Mouse (Mus musculus) olfactory bulb, adult 2 months (tissue): ENCODE data around the gene Nupr1l. TPM values are rescaled to one million over a fixed set of nuclear protein-coding genes. Genes with fewer than 3 reads are reported as not detected.
"Not testable (repeated sequence)": the region's sequence is repeated elsewhere in the genome, so short reads cannot be mapped to it uniquely, and the experiment has no call there.

Experiments
- H3K27ac ChIP-seq: fragments of 200-500 bp; 2 replicates; pipeline ENCODE4 v1.5.1; 2012; ENCODE audit warnings: low read depth, low read length; ENCODE audit not compliant: insufficient read depth
- H3K4me1 ChIP-seq: fragments of 200-500 bp; 2 replicates; pipeline ENCODE4 v1.6.1; 2012; ENCODE audit warnings: low read length; ENCODE audit not compliant: control insufficient read depth, insufficient read depth
- H3K4me3 ChIP-seq: fragments of 200-500 bp; 2 replicates; pipeline ENCODE4 v1.5.1; 2012; ENCODE audit warnings: mild to moderate bottlenecking, low read depth, low read length, moderate library complexity; ENCODE audit not compliant: insufficient read depth
- CTCF ChIP-seq: fragments of 200-500 bp; IDR thresholded peaks from 2 replicates; pipeline ENCODE4 v1.5.1; 2012; ENCODE audit warnings: low read depth, mild to moderate bottlenecking, low read length, moderate library complexity; ENCODE audit not compliant: insufficient read depth
- POLR2A ChIP-seq: fragments of 200-500 bp; IDR thresholded peaks from 2 replicates; pipeline ENCODE4 v1.6.1; 2012; ENCODE audit warnings: mild to moderate bottlenecking, low read depth, low read length, moderate library complexity; ENCODE audit not compliant: insufficient read depth
- WGBS: fragments of 180-500 bp; shearing (Covaris S2); methylation state at CpG from one replicate; pipeline ENCODE4 v1.1.7; 2018; 5-methylcytosine and 5-hydroxymethylcytosine counted together
- polyA plus RNA-seq: library from polyadenylated mRNA; stranded (reverse); fragments of >200 nt; gene quantifications from 2 replicates; pipeline ENCODE4 v1.2.4, GENCODE M21; 2012; ENCODE audit warnings: low replicate concordance; ENCODE audit not compliant: missing spikeins, insufficient read depth, insufficient read length

The Nupr1l gene
- polyA plus RNA-seq, 1 experiment, result not detected

DNA sequence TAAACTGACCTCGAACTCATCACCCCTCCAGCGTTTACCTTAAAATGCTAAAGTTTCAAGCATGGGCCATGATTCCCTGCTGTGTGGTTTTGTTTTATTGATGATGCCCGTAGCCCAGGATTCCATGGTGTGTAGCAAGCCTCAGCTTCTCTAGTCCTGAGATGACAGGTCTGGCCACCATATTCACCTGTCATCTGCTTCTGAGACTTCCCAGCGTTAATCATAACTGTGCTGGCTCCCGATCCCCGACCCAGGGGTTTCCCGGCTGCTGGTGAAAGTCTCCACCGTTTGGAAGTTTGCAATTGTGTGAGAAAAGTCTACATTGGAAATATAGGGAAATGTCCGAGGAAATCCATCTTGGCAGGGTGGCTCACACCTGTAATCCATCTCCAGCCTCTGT, 807 bp downstream of the Nupr1l start:
- H3K27ac ChIP-seq, result no peak overlapping the region
- 72% methylated on average over 9 of the region's 9 CpGs for WGBS
- TF ChIP-seq CTCF, result no peak
- no peak for TF ChIP-seq POLR2A
- 0 out of 2 replicates have a peak, but pooled peaks cover 4% of the 10 kb centered on the region for H3K4me1 ChIP-seq
- no peak overlapping the region; the same call in 1 of the 2 replicates for H3K4me3 ChIP-seq

DNA sequence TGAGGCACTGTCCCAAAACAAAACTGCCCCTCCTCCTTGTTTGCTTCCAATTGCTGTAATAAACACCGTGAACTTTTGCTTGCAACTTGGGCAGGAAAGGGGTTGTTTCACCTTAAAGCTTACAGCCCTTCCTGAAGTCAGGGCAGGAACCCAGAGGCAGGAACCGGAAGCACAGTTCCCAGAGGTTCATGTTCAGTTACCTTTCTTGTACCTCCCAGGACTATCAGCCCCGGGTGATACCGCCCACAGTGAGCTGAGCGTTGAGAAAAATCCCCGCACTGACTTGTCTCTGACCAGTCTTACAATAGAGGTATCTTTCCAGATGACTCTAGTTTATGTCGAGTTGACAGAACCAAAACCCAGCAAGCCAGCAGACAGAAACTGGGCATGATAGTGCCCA, 1.3 kb downstream of the Nupr1l start:
- Histone ChIP-seq H3K4me1 (0 out of 2 replicates have a peak, but pooled peaks cover 4% of the 10 kb centered on the region), H3K27ac (no peak overlapping the region), H3K4me3 (no peak overlapping the region)
- TF ChIP-seq POLR2A (no peak), CTCF (no peak)
- WGBS, result 82% methylated on average over 7 of the region's 7 CpGs

DNA sequence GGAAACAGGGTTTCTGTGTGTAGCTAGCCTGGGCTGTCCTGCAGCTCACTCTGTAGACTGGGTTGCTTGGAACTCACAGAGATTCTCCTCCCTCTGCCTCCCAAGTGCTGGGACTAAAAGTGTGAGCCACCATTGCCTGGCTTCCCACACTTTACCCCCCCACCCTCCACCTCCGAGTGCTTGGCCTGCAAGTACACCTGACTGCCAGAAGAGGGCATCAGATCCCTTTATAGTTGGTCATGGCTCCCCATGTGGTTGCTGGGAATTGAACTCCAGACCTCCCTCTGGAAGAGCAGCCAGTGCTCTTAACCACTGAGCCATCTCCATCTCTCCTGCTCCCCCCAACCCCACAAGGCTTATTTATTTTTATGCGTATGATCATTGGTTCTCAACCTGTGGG, 5.7 kb downstream of the Nupr1l start:
- TF ChIP-seq CTCF (no peak), POLR2A (no peak)
- H3K27ac ChIP-seq, result no peak overlapping the region
- 31% methylated on average over 2 of the region's 2 CpGs for WGBS
- no peak overlapping the region for H3K4me3 ChIP-seq
- H3K4me1 ChIP-seq, result 0 out of 2 replicates have a peak, but pooled peaks cover 4% of the 10 kb centered on the region

DNA sequence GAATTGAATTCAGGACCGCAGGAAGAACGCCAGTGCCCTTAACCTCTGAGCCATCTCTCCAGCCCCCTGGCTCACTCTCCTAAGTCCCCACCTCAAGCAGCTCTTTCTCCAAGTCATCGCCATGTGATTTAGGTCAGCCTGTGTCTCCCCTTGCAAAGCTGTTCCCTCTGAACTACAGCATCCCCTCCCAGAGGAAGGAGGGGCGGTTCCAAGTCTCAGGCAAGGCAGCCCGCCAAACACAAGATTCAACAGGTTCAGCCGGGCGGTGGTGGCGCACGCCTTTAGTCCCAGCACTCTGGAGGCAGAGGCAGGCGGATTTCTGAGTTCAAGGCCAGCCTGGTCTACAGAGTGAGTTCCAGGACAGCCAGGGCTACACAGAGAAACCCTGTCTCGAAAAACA, 7.2 kb downstream of the Nupr1l start:
- not testable (repeated sequence) for H3K4me1 ChIP-seq, H3K4me3 ChIP-seq, H3K27ac ChIP-seq
- WGBS, result 86% methylated on average over 11 of the region's 11 CpGs

DNA sequence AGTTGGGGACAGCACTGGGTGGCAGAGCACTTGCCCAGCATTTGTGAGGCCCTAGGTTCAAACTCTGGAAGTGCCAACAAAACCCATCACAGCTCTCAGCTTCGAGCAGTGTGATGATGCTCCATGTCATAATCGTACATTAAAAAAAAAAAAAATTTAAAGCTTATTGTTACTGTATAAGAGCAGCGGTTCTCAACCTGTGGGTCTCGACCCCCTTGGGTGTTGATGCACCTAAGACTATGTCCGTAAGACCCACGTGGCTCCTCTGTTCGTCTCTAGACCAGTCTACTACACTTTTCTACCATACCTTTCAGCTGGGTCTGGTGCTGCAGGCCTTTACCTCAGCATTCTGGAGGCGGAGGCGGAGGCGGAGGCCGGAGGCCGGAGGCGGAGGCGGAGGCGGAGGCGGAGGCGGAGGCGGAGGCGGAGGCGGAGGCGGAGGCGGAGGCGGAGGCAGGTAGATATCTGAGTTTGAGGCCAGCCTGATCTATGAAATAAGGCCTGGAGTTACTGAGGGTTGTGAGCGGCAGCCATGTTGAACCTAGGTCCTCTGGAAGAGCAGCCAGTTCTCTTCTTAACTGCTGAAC, 9.8 kb downstream of the Nupr1l start:
- Histone ChIP-seq H3K4me3 (no peak overlapping the region), H3K27ac (no peak overlapping the region), H3K4me1 (no peaks in the 10 kb centered on the region)
- 94% methylated on average over 24 of the region's 24 CpGs for WGBS
- TF ChIP-seq CTCF, result no peak
- no peak for TF ChIP-seq POLR2A

DNA sequence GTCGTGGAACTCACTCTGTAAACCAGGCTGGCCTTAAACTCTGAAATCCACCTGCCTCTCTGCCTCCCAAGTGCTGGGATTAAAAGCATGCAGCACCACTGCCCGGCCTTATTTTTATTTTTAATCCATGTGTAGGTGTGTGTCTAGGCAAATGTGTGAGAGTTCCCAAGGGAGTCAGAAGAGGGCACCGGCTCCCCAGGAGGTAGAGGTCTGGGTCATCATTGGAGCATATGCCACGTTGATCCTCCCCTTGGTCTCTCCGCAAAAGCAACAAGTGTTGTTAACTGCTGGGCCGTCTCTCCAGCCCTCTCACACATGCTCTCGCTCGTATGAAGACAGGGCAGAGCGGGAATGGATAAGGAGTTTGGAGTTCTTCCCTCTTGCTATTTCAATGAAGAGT, 10.4 kb downstream of the Nupr1l start:
- WGBS, result 86% methylated on average over 9 of the region's 9 CpGs
- H3K4me3 ChIP-seq, result no peak overlapping the region
- H3K4me1 ChIP-seq, result no peaks in the 10 kb centered on the region
- TF ChIP-seq POLR2A (no peak), CTCF (no peak)
- no peak overlapping the region for H3K27ac ChIP-seq

DNA sequence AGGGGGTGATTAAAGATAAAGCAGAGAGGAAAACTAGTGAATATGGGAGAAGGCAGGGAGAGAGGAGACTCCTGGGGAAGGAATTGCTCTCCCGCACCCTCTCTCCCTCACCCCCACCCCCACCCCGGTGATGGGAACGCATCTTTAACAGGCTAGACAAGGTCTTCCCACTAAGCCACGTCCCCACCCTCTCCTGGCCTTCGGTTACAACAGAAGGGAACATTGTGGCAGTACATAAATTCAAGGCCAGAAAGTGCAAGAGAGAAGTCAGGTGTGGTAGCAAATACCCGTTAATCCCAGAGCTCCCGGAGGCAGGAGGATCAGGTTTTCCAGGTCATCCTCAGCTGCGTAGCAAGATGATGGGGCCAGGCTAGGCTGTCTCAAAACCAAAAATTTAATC, 11.0 kb downstream of the Nupr1l start:
- WGBS, result 81% methylated on average over 8 of the region's 8 CpGs
- Histone ChIP-seq H3K27ac (no peak overlapping the region), H3K4me3 (no peak overlapping the region), H3K4me1 (no peaks in the 10 kb centered on the region)
- TF ChIP-seq CTCF (no peak), POLR2A (no peak)

DNA sequence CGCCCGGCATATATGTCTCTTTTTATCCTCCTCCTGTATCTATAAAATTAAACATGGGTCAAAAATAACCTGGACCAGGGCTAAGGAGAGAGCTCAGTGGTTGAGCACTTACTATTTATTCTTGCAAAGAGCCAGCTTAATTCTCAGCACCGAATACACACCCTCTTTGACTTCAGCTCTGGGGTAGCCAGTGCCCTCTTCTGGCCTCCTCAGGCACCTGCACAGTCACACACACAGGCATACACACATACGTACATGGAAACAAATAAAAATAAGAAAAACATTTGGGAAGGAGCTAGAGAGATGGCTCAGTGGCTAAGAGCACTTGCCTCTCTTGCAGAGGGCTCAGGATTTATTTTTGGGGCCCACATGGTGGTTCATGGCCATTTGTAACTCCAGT, 13.6 kb downstream of the Nupr1l start:
- H3K27ac ChIP-seq, result no peak overlapping the region
- TF ChIP-seq CTCF, result no peak
- TF ChIP-seq POLR2A, result no peak
- no peaks in the 10 kb centered on the region for H3K4me1 ChIP-seq
- 97% methylated on average over 4 of the region's 4 CpGs for WGBS
- no peak overlapping the region for H3K4me3 ChIP-seq

DNA sequence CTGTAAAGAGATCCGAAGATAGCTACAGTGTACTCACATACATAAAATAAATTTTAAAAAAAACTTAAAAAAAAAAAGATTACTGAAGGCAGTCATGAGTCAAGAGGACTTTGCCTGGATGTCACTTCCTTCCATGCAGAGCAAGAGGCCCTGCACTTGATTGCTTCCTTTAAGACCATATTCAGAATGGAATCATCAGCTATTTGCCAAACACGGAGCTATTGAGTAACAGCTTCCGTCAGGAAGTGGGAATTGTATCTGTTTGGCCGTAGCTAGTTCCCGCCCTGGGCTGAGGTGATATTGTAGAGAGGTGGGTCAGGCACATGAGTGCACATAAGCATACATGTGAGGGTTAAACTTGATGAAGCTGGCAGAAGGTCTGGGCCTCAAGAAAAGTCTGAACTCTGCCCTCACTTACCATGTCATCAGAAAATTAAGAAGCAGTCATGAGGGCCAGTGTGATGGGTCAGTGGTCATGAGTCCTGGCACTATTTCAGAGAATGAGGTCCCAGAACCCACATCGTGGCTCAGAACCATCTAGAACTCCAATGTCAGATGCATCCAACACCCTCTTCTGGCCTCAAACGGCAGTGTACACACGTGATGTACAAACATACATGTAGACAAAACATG, 16.6 kb downstream of the Nupr1l start:
- Histone ChIP-seq H3K4me1 (no peaks in the 10 kb centered on the region), H3K27ac (no peak overlapping the region), H3K4me3 (no peak overlapping the region)
- 90% methylated on average over 8 of the region's 8 CpGs for WGBS
- TF ChIP-seq POLR2A, result no peak
- TF ChIP-seq CTCF, result no peak
